Mouse (Mus musculus) cerebellum, postnatal 10 days (tissue): Measurements from ENCODE around the gene Ccdc97.

Experiments
- DNase-seq, 2 experiments: peaks; one replicate each; pipeline ENCODE4 v3.0.0; 2021; ENCODE audit warnings: mixed read lengths in 2 of 2

Gene Ccdc97

DNA sequence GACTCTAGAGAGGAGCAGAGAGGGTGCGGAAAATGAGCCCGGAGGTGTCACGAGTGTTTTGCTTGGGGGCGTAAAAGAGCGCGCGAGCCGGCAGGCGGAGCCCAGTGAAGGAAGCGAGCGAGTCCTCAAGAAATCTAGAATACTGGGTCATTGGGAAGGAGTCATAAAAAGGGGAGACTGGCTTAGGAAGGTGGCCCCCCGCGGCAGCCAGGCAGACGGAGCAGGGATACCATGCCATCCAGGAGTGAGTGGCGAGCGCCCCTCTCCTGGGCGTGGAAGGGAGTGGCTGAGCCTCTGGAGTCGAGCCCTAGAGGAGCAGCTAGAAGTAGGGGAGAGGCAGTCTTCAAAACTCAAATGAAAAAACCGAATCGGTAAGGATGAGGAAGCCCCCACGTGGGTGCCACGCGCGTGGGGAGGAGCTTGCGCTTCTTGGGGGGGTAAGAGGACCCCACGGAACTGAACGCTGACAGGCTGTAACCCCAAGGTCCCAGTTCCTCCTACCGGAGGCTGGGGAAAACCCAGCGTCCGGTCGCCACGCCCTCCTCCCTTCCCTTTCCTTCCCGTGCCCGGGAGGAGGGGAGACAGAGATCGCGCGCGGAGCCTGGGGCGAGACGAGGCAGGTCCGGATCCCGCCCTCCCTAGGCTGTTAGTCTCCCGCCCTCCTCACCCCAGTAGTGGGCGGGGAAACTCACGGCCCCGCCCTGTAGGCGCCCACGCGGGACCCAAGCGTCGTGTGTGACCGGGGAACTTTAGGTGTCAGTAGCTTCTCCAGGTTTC, 29.9 kb downstream of the Ccdc97 start:
- peak; percentile 60 to 65 for DNase-seq

DNA sequence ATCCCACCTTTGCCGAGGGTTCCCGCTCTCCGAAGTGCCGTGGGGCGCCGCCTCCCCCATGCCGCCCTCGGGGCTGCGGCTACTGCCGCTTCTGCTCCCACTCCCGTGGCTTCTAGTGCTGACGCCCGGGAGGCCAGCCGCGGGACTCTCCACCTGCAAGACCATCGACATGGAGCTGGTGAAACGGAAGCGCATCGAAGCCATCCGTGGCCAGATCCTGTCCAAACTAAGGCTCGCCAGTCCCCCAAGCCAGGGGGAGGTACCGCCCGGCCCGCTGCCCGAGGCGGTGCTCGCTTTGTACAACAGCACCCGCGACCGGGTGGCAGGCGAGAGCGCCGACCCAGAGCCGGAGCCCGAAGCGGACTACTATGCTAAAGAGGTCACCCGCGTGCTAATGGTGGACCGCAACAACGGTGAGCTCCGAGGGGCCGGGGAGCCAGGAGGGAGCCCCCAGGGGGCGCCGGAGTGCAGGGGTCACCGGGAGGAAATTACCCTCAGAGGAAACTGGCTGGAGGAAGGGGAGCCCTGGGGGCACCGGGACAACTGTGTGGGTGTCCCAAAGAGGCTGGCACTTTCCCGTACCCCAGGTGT, 31.0 kb downstream of the Ccdc97 start:
- peak; percentile 62 to 66 for DNase-seq

DNA sequence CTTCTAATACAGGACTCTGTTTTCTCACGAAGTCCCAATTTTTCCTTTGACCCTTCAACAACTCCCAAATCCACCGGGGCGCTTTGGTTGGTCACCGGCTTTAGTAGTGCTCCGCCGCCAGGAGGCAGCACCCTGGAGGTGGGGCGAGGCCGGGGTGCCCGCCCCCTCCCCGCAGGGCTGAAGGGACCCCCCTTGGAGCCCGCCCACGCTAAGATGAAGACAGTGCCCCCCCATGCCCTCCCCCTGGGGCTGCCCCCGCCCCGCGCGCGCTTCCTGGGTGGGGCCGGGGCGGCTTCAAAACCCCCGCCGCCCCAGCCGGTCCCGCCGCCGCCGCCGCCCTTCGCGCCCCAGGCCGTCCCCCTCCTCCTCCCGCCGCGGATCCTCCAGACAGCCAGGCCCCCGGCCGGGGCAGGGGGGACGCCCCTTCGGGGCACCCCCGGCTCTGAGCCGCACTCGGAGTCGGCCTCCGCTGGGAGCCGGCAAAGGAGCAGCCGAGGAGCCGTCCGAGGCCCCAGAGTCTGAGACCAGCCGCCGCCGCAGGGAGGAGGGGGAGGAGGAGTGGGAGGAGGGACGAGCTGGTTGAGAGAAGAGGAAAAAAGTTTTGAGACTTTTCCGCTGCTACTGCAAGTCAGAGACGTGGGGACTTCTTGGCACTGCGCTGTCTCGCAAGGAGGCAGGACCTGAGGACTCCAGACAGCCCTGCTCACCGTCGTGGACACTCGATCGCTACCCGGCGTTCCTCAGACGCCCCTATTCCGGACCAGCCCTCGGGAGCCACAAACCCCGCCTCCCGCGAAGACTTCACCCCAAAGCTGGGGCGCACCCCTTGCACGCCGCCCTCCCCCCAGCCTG, 32.0 kb downstream of the Ccdc97 start, which contains the start of gene Tgfb1:
TSS of gene Tgfb1 (plus strand) at position 323 of the 852 bp plus-strand sequence.
- DNase-seq = peak; percentile 61 to 69

DNA sequence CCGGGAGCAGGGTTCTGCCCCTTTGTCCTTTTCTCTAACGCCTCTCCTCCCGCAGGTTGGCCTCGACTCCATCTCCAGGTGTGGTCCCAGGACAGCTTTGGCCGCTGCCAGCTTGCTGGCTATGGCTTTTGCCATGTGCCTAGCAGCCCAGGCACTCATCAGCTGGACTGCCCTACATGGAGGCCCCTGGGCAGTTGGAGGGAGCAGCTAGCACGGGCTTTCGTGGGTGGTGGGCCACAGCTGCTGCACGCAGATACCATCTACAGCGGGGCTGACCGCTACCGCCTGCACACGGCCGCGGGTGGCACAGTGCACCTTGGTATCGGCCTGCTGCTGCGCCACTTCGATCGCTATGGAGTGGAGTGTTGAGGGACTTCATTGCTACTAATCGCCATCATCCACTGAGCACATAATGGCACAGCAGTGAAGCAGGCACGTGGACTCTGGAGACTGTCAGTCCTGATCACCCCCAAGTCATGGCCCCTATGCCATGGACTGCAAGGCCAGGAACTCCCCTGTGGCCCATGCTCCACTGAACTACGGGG, 32.9 kb downstream of the Ccdc97 start:
- no peak for DNase-seq

DNA sequence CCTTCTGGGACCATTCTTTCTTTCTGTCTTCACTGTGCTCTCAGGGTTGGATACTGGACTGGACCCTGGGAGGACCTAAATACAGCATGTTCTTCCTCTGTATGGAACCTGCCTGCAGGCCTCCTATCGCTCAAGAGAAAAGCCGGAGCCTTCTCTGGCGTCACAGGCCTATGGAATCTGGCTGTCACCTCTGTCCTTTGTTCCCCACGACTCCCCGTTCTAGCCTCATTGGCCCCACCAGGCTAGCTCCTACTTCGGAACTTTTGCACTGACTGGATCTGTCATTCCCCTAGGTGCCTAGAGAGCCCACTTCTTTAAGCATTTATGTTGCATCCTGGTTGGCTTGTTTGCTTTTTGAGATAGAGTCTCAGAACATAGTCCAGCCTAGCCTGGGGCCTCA, 34.2 kb downstream of the Ccdc97 start:
- DNase-seq = no peak

DNA sequence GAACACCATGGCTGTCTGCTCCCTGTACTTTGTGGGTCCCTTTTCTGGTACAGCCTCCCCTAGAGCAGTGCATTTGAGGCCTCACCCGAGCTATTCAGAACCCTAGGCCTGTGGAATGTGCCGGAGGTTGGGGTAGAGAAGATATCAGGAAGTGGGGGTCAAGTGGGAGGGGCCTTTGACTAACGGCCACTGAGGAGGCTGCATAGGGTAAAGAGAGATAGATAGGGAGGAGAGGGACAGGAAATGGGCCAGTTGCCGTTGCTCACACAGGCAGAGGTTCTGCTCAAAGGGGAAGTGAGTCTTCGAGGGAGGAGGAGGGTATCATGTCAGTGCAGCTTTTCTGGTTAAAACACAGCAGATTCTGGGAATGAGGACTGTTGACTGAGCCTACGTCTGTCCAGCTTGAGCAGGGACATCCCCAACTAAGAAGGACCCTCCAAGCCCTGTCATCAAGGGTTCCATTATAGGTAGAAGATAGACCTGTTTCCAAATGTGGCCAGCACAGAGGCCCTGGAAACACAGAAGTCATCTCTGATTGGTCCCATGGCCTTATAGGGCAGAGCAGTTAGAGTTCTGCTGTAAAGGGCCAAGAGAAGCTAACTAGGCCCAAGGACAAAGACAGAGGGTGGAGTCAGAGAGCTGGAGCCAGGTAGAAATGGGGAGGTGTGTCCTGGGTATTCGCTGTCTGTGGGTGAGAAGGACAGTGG, 35.3 kb downstream of the Ccdc97 start:
- DNase-seq = no peak

DNA sequence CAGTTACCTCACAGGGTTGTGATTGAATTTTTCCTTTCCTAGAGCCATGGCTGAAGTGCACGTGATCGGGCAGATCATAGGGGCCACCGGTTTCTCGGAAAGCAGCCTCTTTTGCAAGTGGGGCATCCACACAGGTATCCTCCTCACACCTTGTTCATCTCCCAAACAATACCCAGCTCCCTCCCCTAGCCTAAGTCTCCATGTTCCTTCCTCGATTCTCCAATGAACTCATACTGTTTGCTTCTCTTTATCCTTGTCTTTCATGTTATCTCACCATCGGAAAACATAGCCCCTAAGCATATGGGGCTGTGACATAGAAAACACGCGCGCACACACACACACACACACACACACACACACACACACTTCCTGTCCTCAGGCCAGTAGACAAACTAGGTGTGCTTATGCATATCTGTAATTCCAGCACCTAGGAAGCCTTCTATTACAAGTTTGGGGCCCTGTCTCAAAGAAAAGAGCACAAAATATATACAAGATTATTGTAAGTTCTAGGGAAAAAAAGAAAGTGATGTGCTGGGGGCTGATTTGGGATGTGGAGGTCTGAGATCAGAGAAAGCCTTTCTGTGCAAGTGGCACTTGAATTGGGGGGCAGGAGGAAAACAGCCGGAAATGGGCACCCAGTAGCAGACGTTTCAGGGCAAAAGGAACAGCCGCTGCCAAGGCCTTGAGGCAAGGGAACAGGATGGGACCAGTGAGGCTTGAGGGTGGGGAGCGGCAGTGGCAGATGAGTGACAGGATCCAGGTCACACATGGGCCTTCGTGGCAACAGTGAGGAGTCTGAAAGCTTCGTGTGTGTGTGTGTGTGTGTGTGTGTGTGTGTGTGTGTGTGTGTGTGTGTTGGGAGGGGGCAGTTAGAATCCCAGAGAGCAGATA, 37.3 kb downstream of the Ccdc97 start:
- DNase-seq = peak; percentile 54 to 55

DNA sequence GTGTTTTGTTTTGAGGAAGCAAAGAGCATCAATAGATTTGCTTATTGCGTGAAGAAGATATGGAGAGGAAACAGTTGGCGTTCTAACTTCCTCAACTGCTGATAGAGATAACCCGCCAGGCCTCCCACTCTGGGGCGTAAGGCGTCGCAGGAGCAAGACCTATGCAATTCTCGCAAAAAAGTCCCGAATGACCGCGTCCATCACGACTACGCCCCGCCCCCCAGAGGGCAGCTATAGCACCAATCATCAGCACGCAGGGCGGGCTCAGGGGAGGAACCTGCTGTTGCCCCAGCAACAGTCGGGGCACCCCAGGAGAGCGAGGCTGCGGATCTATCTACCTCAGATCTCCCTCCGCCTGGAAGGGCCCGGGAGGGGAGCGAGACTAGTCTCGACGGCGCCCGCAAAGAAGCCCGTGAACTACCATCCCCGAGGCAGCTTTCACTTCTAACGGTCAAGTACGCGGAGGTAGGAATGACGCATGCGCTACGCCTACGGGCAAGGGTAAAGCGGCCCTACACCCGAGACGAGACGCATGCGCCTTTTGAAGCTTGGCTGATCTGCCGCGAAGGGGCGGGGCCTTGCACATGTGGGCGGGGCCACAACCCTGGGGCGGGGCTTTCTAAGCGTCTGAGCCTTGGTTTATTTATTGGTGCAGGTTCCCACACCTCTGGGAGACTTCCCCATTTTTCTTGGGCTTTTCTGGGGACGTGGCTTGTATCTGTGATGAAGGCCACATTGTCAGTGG, 38.2 kb downstream of the Ccdc97 start, which contains the start of gene B9d2:
TSS of gene B9d2 (plus strand) at position 267 of the 745 bp plus-strand sequence.
- DNase-seq = peak; percentile 98

DNA sequence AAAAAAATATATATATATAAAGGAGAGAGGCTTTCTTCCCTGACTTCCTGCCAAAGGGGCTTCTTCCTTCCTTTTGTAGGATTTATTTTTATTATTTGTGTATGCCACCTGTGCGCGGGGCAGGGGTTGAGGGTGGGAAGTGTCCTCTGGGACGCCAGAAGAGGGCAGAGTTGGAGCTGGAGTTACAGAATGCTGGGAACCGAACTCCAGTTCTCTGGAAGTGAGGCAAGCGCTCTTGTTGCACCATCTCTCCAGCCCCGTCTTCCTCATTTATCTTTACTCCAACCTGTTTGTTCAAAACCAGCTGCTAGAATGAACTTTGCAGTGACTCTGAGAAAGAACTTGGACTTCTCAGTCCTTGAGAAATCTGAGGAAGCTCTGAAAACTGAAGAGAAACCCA, 38.9 kb downstream of the Ccdc97 start:
- DNase-seq = peak in 1 of 2 experiments; percentile 45

DNA sequence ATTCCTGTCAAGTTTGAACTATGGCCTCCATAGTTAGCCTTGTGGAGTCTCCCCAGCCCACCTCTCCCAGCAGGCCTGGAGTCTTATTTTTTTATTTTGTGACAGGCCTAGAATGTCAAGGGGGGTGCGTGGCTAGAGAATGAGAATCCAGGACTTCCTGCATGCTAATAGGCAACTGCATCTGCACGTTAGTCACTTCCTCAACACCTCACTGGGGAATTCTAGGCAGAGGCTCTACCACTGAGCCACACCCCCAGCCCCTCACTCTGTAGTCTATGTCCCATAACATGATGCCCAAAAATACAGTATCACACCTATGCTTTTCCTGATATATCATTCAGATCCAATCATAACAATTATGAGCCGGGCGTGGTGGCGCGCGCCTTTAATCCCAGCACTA, 41.9 kb downstream of the Ccdc97 start:
- no peak for DNase-seq

DNA sequence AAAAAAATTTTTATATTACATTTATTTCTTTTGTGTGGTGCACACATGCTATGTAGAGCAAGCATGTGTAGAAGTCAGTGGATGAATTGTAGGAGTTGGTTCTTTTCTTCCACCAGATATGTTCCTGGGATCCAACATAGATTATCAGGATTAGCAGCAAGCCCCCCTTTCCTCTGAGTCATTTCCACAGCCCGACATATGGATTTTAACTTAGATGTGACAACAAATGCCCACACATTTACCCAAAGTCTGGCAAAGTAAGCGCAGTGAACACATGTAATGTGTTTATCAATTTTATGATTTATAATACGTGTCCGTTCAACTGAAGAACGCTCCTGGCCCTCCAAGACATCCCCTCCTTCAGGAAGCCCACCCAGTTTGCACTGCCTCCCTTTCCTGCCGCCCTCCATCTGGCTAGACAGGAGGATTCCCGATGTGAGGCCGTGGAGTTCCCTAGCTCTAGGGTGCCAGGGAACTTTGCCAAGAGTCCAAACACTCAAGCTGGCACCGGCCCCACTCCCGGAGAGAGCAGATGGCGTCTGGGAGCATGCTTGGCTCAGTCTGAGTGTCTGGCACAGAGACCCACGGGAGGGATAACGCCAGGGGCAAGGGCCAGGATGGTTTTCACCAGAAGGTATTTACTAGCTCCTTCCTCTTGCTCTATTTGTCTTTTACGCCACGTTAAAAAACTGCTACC, 42.7 kb downstream of the Ccdc97 start:
- DNase-seq = peak; percentile 100

DNA sequence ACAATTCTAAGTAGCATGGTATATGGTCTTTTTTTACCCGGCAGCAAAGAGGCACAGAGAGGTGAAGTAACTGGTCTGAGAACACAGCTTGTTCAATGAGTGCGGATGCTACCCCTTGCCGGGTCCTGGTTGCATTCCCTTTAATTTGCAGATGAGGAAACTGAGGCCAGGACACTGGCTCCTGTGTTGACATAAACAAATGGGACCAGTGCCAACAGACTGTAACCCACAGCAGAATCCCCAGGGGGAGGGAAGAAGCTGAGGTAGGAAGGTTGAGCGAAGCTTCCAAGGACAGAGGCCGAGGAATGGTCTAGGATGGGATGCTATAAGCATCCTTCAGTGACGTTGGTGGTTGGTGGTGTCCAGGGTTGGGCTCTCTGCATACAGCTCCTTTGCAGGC, 43.5 kb downstream of the Ccdc97 start:
- DNase-seq = peak; percentile 35 to 51

DNA sequence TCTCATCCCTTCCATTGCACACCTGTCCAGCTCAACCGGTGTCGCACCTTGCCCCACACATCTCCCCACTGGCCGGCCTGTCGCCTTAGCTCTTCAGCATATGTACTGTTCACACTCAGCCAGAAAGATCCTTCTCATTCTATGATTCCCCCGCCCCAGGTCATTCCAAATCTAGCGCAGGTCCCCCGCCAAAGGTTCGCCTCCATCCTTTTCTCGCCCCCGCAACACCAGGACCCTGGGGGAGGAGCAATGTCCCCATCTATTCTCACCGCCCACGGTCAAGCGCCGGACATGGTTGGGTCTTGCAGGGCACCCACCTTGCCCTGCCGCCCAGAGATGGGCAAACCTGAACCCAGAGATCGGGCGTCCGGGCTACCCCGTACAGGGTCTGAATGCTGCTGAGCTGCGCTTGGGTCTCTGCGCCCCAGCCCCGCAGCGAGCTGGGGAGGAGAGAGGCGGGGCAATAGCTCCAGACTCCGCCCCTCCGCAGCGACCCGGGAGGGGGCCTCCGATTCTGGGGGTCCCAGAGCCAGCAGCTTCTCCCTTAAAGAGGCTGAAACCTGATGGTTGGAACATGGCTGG, 44.1 kb downstream of the Ccdc97 start, which contains the start of gene Tmem91:
TSS of gene Tmem91 (minus strand) at position 448 of the 582 bp plus-strand sequence.
- peak; percentile 62 to 70 for DNase-seq

DNA sequence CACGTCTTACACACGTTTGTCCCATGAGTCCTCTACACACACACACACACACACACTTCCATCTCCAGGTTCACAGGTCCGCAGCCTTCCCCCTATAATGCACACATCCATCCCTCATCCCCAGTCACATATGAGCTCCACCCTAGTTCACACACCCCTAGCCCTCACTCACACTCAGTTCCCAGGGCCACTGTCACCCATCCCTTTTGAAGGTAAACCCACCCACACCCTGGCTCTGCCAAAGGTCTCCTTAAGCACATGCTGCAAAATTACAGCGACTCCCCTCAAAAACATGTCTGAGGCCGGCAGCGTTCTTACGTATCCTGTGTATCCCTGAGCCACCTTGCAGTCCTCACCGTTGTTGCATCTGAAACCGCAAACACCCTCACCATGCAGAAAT, 44.6 kb downstream of the Ccdc97 start:
- no peak for DNase-seq

DNA sequence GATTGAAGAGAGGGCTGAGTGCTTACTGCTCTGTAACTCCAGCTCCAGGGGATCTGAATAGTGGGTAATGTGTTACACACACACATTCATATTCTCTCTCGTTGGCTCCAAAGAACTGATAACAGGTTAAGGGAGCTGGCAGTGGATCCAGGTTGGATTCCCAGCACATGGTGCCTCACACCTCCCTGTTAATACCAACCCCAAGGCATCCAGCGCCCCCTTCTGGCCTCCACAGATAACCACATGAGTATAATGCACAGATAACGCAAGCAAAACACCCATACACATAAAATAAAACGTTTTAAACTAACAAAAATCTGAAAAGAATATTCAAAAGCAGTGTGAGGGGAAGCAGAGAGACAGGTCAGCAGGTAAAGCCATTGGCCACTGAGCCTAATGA, 46.4 kb downstream of the Ccdc97 start:
- no peak for DNase-seq

DNA sequence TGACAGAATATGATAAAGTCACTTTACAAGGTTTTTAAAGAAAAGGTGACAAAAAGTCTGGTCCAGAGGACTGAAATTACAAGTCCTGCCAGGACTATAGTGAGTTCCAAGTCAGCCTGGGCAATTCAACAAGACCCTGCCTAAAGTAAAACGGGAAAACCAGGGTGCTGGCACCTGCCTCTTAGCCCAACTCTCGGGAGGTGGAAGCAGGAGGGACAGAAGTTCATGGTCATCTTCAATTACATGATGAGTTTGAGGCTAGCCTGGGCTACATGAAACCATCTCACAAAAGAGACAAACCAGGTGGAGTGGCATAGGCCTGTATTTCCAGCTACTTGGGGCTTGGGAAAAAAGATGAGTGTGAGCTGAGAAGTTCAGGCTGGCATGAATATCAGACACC, 47.2 kb downstream of the Ccdc97 start:
- DNase-seq = no peak

DNA sequence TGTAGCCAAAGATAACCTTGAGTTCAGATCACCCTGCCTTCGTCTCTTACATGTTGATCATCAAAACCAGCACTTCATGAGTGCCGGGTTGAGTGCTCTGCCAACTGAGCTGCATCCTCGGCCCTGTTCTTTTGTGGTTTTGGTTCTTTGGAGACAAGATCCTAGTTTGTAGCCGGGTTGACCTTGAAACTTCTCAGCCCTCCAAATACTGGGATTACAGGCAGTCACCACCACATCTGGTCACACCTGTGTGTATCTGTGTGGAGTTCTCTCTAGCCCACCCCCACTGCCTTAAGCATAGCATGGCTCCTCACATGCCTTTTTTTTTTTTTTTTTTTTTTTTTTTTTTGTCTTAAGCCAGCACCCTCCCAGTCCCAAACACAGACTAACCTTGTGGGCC, 48.8 kb downstream of the Ccdc97 start:
- no peak for DNase-seq

DNA sequence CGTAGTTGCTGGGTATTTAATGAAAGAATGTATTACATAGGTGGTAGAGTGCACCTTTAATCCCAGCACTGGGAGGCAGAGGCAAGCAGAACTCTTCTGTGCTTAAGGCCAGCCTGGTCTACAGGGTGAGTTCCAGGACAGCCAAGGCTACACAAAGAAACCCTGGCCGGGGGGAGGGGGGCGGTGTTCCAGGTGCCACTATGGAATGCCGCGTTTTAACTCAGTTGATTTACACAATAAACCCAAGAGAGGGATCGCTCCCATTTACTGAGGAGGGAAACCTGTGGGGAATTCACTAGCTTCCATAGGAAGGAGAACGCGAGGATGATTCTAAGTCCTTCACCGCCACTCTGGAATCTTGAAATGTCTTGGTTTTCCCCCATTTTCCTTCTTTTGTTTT, 49.3 kb downstream of the Ccdc97 start:
- DNase-seq = no peak

DNA sequence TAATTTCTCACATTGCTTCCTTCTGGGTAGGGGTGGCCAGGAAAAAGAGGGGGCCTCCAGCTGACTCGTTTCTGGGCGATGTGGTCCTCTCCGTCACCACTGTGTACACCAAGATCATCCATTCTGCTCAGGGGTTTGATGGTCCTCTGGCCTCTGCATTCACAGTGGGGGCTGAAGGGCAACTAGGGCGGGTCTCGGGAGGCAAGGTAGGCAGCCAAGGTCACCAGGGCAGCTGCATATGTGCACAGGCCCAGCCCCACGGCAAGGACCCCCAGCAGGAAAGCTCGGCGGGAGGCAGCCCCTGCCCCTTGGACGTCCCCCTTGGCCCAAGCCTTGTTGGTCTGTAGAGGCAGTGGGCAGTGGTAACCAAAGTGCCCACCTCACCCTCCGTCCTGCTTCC, 49.7 kb downstream of the Ccdc97 start:
- no peak for DNase-seq

DNA sequence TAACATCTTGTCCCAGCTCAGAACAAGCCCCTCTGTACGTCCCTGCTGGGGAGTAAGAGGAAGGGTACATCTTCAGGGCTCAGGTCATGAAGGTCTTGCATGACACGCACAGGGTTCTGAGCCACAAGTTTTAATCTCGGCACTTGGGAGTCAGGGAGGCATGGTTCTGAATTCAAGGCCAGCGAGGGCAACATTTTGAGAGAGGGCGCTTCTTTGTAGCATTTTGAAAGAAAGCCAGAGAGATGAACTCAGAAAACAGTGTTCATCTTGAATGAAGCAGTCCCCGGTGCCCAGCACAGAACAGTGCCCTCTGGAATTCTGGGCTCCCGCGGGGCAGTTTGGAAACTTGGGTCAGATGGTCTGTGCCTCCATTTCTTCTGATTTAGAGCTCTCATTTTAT, 52.5 kb downstream of the Ccdc97 start:
- DNase-seq = no peak
